Mouse (Mus musculus) lung, embryonic 14.5 days (tissue): ENCODE measurements around the gene Rho. TPM values are rescaled to one million over a fixed set of nuclear protein-coding genes. Genes with fewer than 3 reads are reported as not detected.
A peak's percentile ranks its signal among the peaks of the same experiment; 100 is the strongest.

Experiments
- ATAC-seq: fragments of 200-750 bp; cut with Nextera tagmentation; 2 replicates; pipeline ENCODE4 v1.8.0; 2017; ENCODE audit warnings: mild to moderate bottlenecking, moderate TSS enrichment, moderate library complexity; ENCODE audit not compliant: insufficient read depth
- DNase-seq: peaks from one replicate; pipeline ENCODE4 v3.0.0-alpha.2; 2015
- H3K27ac ChIP-seq: fragments of 300-500 bp; sonication (generic); 2 replicates; pipeline ENCODE4 v1.5.1; 2014; ENCODE audit warnings: low read depth, mild to moderate bottlenecking, moderate library complexity
- H3K27me3 ChIP-seq: fragments of 300-500 bp; sonication (generic); 2 replicates; pipeline ENCODE4 v1.6.1; 2014; ENCODE audit warnings: low read length, control low read depth; ENCODE audit not compliant: insufficient read depth
- H3K36me3 ChIP-seq: fragments of 300-500 bp; sonication (generic); 2 replicates; pipeline ENCODE4 v1.6.1; 2014; ENCODE audit warnings: control low read depth; ENCODE audit not compliant: insufficient read depth
- H3K4me1 ChIP-seq: fragments of 300-500 bp; sonication (generic); 2 replicates; pipeline ENCODE4 v1.6.1; 2014; ENCODE audit warnings: antibody characterized with exemption, control low read depth; ENCODE audit not compliant: insufficient read depth
- H3K4me2 ChIP-seq: fragments of 300-500 bp; sonication (generic); 2 replicates; pipeline ENCODE4 v1.6.1; 2014; ENCODE audit warnings: mild to moderate bottlenecking
- H3K4me3 ChIP-seq: fragments of 300-500 bp; sonication (generic); 2 replicates; pipeline ENCODE4 v1.5.1; 2014; ENCODE audit warnings: low read depth, low read length
- H3K9ac ChIP-seq: fragments of 300-500 bp; sonication (generic); 2 replicates; pipeline ENCODE4 v1.6.1; 2014
- H3K9me3 ChIP-seq: fragments of 300-500 bp; sonication (generic); 2 replicates; pipeline ENCODE4 v1.6.1; 2016; ENCODE audit warnings: low read depth, low read length, control low read depth
- CTCF ChIP-seq: IDR thresholded peaks from 2 replicates; pipeline ENCODE4 v1.5.1; 2016; ENCODE audit warnings: antibody characterized with exemption, low read depth
- WGBS: fragments of 180-500 bp; shearing (Covaris S2); extraction: QIAGEN DNeasy Blood & Tissue Kit; methylation state at CpG from one replicate; pipeline ENCODE4 v1.1.7; 2014; 5-methylcytosine and 5-hydroxymethylcytosine counted together
- polyA plus RNA-seq: library from polyadenylated mRNA; unstranded; fragments of >200 nt; fragmentation: Nextera tagmentation; extraction: Ambion mirVana; gene quantifications from 2 replicates; pipeline ENCODE4 v1.2.1, GENCODE M21; 2014

Gene Rho
- polyA plus RNA-seq, 1 experiment from 2014 or later = 0.18 TPM

DNA sequence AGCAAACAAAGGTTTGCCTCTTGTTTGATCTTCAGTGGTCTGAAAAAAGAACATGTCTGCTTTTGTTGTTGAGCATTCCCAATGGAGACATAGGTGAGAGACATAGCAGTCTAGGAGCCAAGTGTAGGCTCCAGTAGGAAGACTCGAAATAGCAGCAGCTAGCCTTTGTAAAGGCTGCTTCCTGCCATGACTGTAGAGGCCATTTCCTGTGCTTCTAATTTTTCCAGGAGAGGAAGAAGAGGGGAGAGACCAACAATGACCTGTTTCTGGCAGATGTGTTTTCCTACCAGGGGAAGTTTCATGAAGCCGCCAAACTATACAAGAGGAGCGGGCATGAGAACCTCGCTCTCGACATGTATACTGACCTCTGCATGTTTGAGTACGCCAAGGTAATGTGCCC, 26.0 kb upstream of the Rho start:
- TF ChIP-seq CTCF = no peak
- ATAC-seq (no peak), DNase-seq (peak; percentile 52)
- no peak overlapping the region for H3K4me3 ChIP-seq
- no peaks in the 10 kb centered on the region for H3K9me3 ChIP-seq
- WGBS = 65% methylated on average over 6 of the region's 6 CpGs
- H3K36me3 ChIP-seq = peaks cover 14% of the 10 kb centered on the region; the same call in 1 of the 2 replicates
- no peak overlapping the region for H3K4me2 ChIP-seq
- peak overlapping the region; percentile 67 for H3K27ac ChIP-seq
- H3K9ac ChIP-seq = no peak overlapping the region
- no peaks in the 10 kb centered on the region for H3K27me3 ChIP-seq
- H3K4me1 ChIP-seq = peaks cover 17% of the 10 kb centered on the region

DNA sequence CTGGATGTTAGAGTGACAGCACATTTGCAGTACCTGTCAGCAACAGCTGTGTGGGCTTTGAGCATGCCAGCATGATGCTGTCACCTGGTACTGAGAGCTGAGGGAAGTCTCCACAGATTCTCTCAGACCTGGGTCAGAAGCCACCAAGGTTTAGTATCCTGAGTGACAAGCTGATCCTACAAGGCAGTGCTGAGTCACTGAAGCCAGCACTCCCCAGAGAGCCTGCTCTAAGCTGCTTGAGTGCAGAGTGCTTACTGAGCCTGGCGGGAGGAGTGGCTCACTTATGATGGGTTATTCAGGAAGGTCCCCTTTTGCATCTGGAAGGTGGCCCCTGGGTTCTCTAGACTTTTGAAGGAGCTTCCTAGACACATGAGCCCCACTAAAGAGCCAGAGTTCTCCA, 25.1 kb upstream of the Rho start:
- Histone ChIP-seq H3K4me3 (no peak overlapping the region), H3K36me3 (peaks cover 14% of the 10 kb centered on the region; the same call in 1 of the 2 replicates), H3K4me1 (peaks cover 17% of the 10 kb centered on the region), H3K27ac (peak overlapping the region; percentile 9; the same call in 1 of the 2 replicates), H3K27me3 (no peaks in the 10 kb centered on the region), H3K4me2 (no peak overlapping the region), H3K9ac (no peak overlapping the region), H3K9me3 (no peaks in the 10 kb centered on the region)
- WGBS = 74% methylated on average over 1 of the region's 1 CpGs
- TF ChIP-seq CTCF = no peak
- ATAC-seq = no peak
- no peak for DNase-seq

DNA sequence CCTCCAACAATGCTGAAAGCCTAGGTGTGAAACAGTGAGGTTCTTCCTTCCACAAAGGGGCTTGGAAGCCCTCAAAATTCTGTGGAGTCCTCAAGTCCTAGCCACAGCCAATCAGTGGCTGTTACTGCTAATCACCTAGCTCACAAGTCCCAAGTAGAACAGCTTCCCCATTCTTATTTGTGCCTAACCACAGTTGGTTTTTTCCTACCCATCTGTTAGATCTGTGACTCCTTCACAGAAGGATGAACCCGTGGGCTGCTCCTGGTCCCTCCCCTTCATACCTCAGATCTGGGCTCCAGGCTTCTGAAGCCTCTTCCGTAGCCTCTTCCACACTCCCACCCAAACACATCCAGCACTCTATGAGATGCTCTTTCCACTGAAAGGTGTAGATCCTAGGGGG, 24.7 kb upstream of the Rho start:
- DNase-seq (no peak), ATAC-seq (no peak)
- peaks cover 14% of the 10 kb centered on the region; the same call in 1 of the 2 replicates for H3K36me3 ChIP-seq
- no peak overlapping the region for H3K4me2 ChIP-seq
- no peak overlapping the region for H3K4me3 ChIP-seq
- H3K27me3 ChIP-seq = no peaks in the 10 kb centered on the region
- WGBS = 64% methylated on average over 2 of the region's 2 CpGs
- H3K27ac ChIP-seq = no peak overlapping the region
- no peak overlapping the region for H3K9ac ChIP-seq
- no peaks in the 10 kb centered on the region for H3K9me3 ChIP-seq
- peaks cover 17% of the 10 kb centered on the region for H3K4me1 ChIP-seq
- TF ChIP-seq CTCF = no peak

DNA sequence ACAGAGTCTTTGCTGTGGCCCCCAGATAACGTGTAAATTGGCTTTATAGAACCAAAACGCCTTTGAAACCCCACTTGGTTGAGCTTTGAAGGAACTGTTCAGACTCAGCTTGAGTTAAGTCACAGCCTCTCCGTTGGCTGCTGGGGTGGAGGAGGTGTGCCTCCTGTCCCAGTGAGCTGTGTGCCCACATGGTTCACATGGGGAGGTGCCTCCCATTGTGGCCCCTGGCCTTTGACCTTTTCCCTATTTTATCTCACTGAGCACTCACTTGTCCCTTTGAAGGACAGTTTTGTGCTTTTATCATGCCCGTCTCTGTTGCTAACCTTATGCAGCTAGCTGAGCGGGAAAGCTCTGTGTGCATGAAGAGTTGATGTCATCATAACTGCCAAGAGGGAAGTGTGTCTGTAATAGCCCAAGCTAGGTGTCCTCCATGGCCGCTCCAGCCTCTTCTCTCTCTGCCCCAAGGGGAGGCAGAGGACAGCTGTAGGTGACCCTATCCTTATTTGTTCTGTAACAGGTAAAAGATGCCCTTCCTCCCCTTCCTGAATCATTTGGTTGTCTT, 23.0 kb upstream of the Rho start:
- no peak for TF ChIP-seq CTCF
- H3K4me1 ChIP-seq = peaks cover 17% of the 10 kb centered on the region
- DNase-seq (peak; percentile 24), ATAC-seq (no peak)
- no peak overlapping the region for H3K4me3 ChIP-seq
- H3K9me3 ChIP-seq = no peaks in the 10 kb centered on the region
- peaks cover 9% of the 10 kb centered on the region; the same call in 1 of the 2 replicates for H3K36me3 ChIP-seq
- WGBS = 30% methylated on average over 6 of the region's 6 CpGs
- peak overlapping the region; percentile 50 for H3K27ac ChIP-seq
- H3K9ac ChIP-seq = no peak overlapping the region; the same call in 1 of the 2 replicates
- H3K4me2 ChIP-seq = no peak overlapping the region
- no peaks in the 10 kb centered on the region for H3K27me3 ChIP-seq

DNA sequence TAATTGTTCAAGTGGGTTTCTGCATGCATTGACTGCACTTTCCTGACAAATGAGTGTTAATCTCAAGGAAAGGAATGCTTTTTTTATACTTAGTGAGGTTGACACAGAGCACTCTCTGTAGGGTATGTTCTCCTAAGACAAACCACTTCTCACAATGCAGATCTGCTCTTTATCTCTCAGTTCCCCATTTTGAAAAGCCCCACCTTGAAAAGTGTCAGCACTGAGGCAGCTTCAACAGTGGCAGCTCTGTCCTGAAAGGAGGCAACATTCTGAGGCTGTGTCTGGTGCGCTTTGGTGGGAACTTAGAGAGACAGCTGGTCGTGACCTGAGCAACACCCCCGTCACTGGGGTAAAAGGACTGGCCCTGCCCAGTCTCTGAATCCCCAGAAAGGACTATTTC, 22.5 kb upstream of the Rho start:
- H3K4me2 ChIP-seq = no peak overlapping the region
- H3K27me3 ChIP-seq = no peaks in the 10 kb centered on the region
- ATAC-seq (no peak), DNase-seq (no peak)
- no peak overlapping the region for H3K4me3 ChIP-seq
- no peak overlapping the region for H3K9ac ChIP-seq
- no peaks in the 10 kb centered on the region for H3K9me3 ChIP-seq
- peaks cover 17% of the 10 kb centered on the region for H3K4me1 ChIP-seq
- H3K36me3 ChIP-seq = 0 out of 2 replicates have a peak, but pooled peaks cover 9% of the 10 kb centered on the region
- WGBS = 58% methylated on average over 3 of the region's 3 CpGs
- peak overlapping the region; percentile 73; the same call in 1 of the 2 replicates for H3K27ac ChIP-seq
- TF ChIP-seq CTCF = no peak

DNA sequence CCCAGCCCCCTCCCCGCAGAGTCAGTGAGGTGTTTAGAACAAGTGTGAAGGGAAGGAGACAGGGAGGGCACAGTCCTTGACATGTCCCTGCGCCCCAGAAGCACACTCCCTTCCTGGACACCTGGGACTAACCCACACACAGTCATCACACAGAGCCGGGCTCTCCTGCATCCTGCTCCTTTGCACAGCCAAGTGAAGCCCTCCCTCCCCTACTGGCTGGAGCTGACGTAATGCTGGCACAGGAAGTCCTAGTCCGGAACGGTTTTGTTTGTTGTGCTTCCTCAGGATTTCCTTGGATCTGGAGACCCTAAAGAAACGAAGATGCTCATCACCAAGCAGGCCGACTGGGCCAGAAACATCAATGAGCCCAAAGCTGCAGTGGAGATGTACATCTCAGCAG, 21.6 kb upstream of the Rho start:
- H3K36me3 ChIP-seq = 0 out of 2 replicates have a peak, but pooled peaks cover 9% of the 10 kb centered on the region
- no peak overlapping the region for H3K4me2 ChIP-seq
- peak; percentile 82 for DNase-seq
- WGBS = 29% methylated on average over 8 of the region's 8 CpGs
- H3K27ac ChIP-seq = peak overlapping the region; percentile 73; the same call in 1 of the 2 replicates
- no peak overlapping the region for H3K9ac ChIP-seq
- no peaks in the 10 kb centered on the region for H3K9me3 ChIP-seq
- peak; percentile 78 for ATAC-seq
- no peak for TF ChIP-seq CTCF
- no peak overlapping the region for H3K4me3 ChIP-seq
- no peaks in the 10 kb centered on the region for H3K27me3 ChIP-seq
- peaks cover 13% of the 10 kb centered on the region for H3K4me1 ChIP-seq

DNA sequence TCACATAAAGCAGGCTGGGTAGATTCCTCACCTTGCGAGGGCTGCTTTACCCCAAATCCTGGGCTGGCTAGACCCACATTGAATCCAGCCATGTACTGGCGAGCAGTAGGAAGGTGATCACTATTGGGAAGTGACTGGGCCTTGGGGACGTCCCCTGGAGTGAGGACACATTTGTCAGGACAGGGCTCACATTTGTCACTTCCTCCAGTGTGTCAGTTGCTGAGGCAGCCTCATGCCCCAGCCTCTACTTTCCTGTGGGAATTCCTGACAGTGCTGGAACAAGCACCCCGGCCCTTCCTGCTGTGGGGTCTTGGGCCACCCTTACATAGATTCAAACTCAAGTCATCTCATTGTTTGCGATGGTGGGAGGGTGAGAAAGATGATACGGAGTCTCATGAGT, 19.8 kb upstream of the Rho start:
- peaks cover 13% of the 10 kb centered on the region for H3K4me1 ChIP-seq
- ATAC-seq = no peak
- no peaks in the 10 kb centered on the region for H3K27me3 ChIP-seq
- H3K27ac ChIP-seq = peak overlapping the region; percentile 31; the same call in 1 of the 2 replicates
- no peak overlapping the region for H3K4me3 ChIP-seq
- no peak for DNase-seq
- H3K36me3 ChIP-seq = 0 out of 2 replicates have a peak, but pooled peaks cover 2% of the 10 kb centered on the region
- 78% methylated on average over 6 of the region's 6 CpGs for WGBS
- TF ChIP-seq CTCF = no peak
- no peak overlapping the region for H3K9ac ChIP-seq
- no peak overlapping the region for H3K4me2 ChIP-seq
- no peaks in the 10 kb centered on the region for H3K9me3 ChIP-seq

DNA sequence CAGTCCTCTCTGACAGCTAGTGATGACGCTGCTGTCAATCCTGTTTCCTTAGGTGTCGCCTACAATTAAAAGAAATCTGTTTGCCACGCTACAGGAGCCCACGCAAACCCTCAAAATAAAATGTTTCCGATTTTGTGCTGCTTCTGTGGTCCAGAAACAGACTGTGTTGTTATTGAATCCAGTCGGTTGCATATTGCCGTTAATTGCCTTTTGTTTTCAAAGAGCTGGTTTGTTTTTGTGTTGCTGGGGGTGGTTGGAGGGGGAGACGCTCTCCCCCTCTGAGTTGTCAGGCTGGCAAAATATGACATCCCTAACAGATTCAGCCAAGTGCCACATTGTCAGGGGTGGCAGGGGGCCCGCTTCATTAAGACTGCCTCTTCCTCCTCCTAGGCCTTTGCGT, 18.1 kb upstream of the Rho start:
- DNase-seq (no peak), ATAC-seq (no peak)
- no peak overlapping the region for H3K9ac ChIP-seq
- H3K4me2 ChIP-seq = no peak overlapping the region
- peaks cover 4% of the 10 kb centered on the region; the same call in 1 of the 2 replicates for H3K36me3 ChIP-seq
- WGBS = 82% methylated on average over 10 of the region's 10 CpGs
- TF ChIP-seq CTCF = no peak
- H3K27ac ChIP-seq = no peak overlapping the region
- no peaks in the 10 kb centered on the region for H3K9me3 ChIP-seq
- H3K27me3 ChIP-seq = no peaks in the 10 kb centered on the region
- H3K4me1 ChIP-seq = peaks cover 9% of the 10 kb centered on the region
- no peak overlapping the region for H3K4me3 ChIP-seq
